Mouse (Mus musculus) midbrain, embryonic 16.5 days (tissue): Measurements from ENCODE around the gene Snx10. TPM values are rescaled to one million over a fixed set of nuclear protein-coding genes. Genes with fewer than 3 reads are reported as not detected.

ENCODE experiments used
- ATAC-seq: fragments of 200-750 bp; cut with Nextera tagmentation; 2 replicates; pipeline ENCODE4 v1.8.0; 2017; ENCODE audit warnings: moderate TSS enrichment
- H3K27ac ChIP-seq: fragments of 300-500 bp; sonication (generic); 2 replicates; pipeline ENCODE4 v1.5.1; 2014; ENCODE audit warnings: mild to moderate bottlenecking, low read length, mixed read lengths
- H3K27me3 ChIP-seq: fragments of 300-500 bp; sonication (generic); 2 replicates; pipeline ENCODE4 v1.6.1; 2014; ENCODE audit warnings: low read depth, low read length, mixed read lengths; ENCODE audit not compliant: control insufficient read depth, insufficient read depth
- H3K36me3 ChIP-seq: fragments of 300-500 bp; sonication (generic); 2 replicates; pipeline ENCODE4 v1.6.1; 2014; ENCODE audit warnings: mild to moderate bottlenecking, low read length, moderate library complexity, mixed read lengths; ENCODE audit not compliant: control insufficient read depth, insufficient read depth
- H3K4me1 ChIP-seq: fragments of 300-500 bp; sonication (generic); 2 replicates; pipeline ENCODE4 v1.6.1; 2014; ENCODE audit warnings: mild to moderate bottlenecking, low read length, mixed read lengths; ENCODE audit not compliant: control insufficient read depth, insufficient read depth
- H3K4me2 ChIP-seq: fragments of 300-500 bp; sonication (generic); 2 replicates; pipeline ENCODE4 v1.6.1; 2014; ENCODE audit warnings: mild to moderate bottlenecking, low read length, mixed read lengths
- H3K4me3 ChIP-seq: fragments of 300-500 bp; sonication (generic); 2 replicates; pipeline ENCODE4 v1.5.1; 2014; ENCODE audit warnings: low read depth, mild to moderate bottlenecking, low read length, moderate library complexity, mixed read lengths
- H3K9ac ChIP-seq: fragments of 300-500 bp; sonication (generic); 2 replicates; pipeline ENCODE4 v1.6.1; 2014; ENCODE audit warnings: low read depth, low read length, mixed read lengths
- H3K9me3 ChIP-seq: fragments of 300-500 bp; sonication (generic); replicated peaks from 2 replicates; pipeline ENCODE4 v1.6.1; 2014; ENCODE audit warnings: mild to moderate bottlenecking, low read length, mixed read lengths; ENCODE audit not compliant: control insufficient read depth, poor library complexity, severe bottlenecking
- WGBS: fragments of 180-500 bp; shearing (Covaris S2); extraction: QIAGEN DNeasy Blood & Tissue Kit; methylation state at CpG from one replicate; pipeline ENCODE4 v1.1.7; 2014; 5-methylcytosine and 5-hydroxymethylcytosine counted together
- polyA plus RNA-seq: library from polyadenylated mRNA; unstranded; fragments of >200 nt; fragmentation: Nextera tagmentation; extraction: Ambion mirVana; gene quantifications from 2 replicates; pipeline ENCODE4 v1.2.1, GENCODE M21; 2015

Snx10 gene
- polyA plus RNA-seq, 1 experiment from 2014 or later = 68.9 TPM

DNA sequence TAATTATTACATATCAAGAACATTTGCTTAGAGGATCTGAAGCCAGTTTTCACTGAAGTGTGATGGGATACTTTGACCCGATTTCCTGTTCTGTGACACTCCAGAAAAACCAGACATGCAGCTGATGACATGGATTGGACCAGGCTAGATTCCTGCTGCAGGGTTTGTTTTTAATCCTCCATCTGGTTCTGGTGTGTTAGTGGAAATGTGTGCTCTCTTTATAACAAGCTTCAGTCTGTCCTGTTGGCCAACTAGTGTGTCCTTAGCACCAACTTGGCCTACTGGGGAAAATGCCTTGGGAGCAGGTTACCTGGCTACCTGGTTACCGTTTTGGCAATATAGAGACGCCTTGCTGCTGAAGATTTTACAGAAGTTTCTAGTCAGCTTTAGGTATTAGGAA is 63.6 kb downstream of the Snx10 start:
- no peaks in the 10 kb centered on the region for H3K9me3 ChIP-seq
- H3K27me3 ChIP-seq = no peaks in the 10 kb centered on the region
- H3K4me1 ChIP-seq = peaks cover 8% of the 10 kb centered on the region
- H3K4me3 ChIP-seq = no peak overlapping the region
- H3K4me2 ChIP-seq = no peak overlapping the region
- WGBS = 92% methylated on average over 3 of the region's 3 CpGs
- H3K27ac ChIP-seq = no peak overlapping the region
- no peaks in the 10 kb centered on the region for H3K36me3 ChIP-seq
- H3K9ac ChIP-seq = no peak overlapping the region
- ATAC-seq = no peak

DNA sequence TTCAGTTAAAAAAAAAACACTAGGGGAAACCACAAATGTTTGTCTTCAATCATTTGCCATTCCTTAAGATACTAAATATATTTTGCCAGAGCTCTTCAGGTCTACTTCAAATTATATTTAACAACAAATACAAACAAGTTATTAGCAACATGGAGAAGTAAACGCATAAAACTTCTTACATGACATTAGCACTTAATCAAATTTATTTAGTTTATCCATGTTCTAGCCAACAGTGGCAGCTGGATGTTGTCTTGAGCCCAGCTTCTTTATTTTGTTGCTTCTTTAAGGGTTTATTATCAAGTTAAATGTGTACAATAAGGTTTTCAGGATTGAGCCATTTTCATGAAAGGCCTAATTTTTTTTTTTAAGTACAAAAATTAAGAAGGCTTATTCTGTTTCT is 67.6 kb downstream of the Snx10 start:
- Histone ChIP-seq H3K9me3 (no peaks in the 10 kb centered on the region), H3K36me3 (no peaks in the 10 kb centered on the region), H3K27ac (peak overlapping the region; percentile 98; the same call in 1 of the 2 replicates), H3K27me3 (no peaks in the 10 kb centered on the region), H3K4me3 (no peak overlapping the region), H3K9ac (no peak overlapping the region), H3K4me2 (peak overlapping the region; percentile 89; the same call in 1 of the 2 replicates), H3K4me1 (peaks cover 29% of the 10 kb centered on the region)
- 86% methylated on average over 1 of the region's 1 CpGs for WGBS
- no peak for ATAC-seq

DNA sequence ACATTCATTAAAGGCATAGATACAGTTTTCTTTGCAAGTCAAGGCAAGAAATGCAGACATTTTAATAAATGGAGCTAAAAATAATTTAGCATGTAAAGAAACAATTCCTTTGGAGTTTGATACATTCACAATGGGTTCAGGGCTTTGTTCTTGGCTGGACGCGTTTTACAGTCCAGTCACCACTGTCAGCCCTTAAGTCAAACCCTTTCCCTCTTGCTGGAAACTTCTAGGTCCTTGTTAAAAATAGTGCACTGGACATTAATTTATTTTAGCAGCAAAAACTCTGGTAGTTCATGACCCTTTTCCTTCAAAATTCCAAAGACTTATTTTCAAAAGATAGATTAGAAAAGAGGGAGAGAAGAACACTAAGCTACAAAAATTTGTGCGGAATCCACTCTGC is 68.1 kb downstream of the Snx10 start:
- no peak for ATAC-seq
- peaks cover 29% of the 10 kb centered on the region for H3K4me1 ChIP-seq
- H3K4me2 ChIP-seq = peak overlapping the region; percentile 89
- peak overlapping the region; percentile 69 for H3K9ac ChIP-seq
- WGBS = 6% methylated on average over 3 of the region's 3 CpGs
- peak overlapping the region; percentile 98 for H3K27ac ChIP-seq
- peak overlapping the region; percentile 44 for H3K4me3 ChIP-seq
- no peaks in the 10 kb centered on the region for H3K27me3 ChIP-seq
- H3K9me3 ChIP-seq = no peaks in the 10 kb centered on the region
- H3K36me3 ChIP-seq = no peaks in the 10 kb centered on the region

DNA sequence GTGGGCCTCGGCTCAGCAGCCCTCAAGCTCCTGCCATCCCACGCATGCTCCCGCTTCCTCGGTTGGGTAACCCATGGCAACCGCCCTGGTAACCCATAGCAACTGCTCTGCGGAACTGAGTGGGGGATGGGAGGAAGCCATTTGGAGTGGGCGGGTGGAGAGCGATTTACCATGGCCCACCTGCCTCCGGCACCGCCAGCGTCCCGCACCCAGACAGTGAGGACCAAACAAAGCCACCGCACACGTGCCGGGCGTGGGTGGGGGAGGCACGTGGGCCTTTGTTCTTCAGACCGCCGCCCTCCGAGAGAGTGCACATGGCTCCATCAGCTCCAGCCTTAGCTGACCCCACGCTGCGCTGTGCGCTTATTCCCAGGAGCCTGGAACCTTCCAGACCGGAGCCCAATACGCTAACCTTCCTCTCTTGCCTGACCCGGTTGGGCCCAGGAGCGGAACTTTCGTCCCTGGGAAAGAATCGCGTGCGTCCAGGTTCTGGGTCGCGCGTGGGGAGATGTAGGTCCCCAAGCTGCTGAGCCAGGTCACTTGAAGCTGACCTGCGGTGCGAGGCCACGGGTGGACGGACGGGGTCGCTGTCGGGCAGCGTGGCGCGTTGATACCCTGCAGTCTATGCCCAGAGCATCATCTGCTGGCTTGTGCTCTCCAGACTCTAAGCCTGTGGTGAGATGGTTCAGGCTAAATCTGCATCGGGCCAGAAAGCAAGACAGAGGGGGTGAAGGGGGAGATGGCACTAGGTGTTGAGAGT is 68.8 kb downstream of the Snx10 start:
- WGBS = 1% methylated on average over 45 of the region's 45 CpGs
- H3K27ac ChIP-seq = peak overlapping the region; percentile 98
- peaks cover 29% of the 10 kb centered on the region for H3K4me1 ChIP-seq
- peak overlapping the region; percentile 69 for H3K9ac ChIP-seq
- no peaks in the 10 kb centered on the region for H3K27me3 ChIP-seq
- no peaks in the 10 kb centered on the region for H3K9me3 ChIP-seq
- peak overlapping the region; percentile 44 for H3K4me3 ChIP-seq
- H3K4me2 ChIP-seq = peak overlapping the region; percentile 89
- ATAC-seq = peak; percentile 98
- H3K36me3 ChIP-seq = no peaks in the 10 kb centered on the region

DNA sequence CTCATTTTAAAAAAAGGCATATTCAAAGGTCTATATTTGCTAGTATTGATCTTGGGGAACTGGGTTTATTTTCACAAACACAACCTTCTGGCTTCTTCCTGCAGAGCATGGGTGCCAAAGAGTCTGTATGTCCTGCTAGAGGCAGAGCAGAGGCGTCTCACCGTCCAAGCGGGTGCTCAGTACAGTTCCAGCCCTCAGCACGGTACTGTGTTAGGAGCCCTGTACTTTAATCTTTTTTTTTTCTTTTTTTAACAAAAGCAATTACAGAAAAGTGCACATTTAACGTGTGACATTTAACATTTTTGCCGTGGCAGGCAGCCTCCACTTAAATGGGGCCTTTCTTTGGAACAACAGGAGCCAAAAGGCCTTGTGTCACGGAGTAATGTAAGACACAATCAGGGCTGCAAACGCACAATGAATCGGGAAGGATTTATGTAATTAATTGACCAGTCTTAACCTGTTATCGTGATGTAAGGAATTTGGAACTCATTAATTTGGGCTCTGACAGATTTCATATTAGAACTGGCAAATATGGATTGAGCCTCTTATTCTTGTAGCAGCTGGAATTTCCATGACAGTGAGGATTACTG is 69.8 kb downstream of the Snx10 start:
- Histone ChIP-seq H3K4me1 (peaks cover 24% of the 10 kb centered on the region), H3K4me2 (peak overlapping the region; percentile 89; the same call in 1 of the 2 replicates), H3K9me3 (no peaks in the 10 kb centered on the region), H3K27me3 (no peaks in the 10 kb centered on the region), H3K9ac (peak overlapping the region; percentile 33; the same call in 1 of the 2 replicates), H3K27ac (peak overlapping the region; percentile 98), H3K36me3 (no peaks in the 10 kb centered on the region), H3K4me3 (no peak overlapping the region)
- ATAC-seq = no peak
- 19% methylated on average over 10 of the region's 10 CpGs for WGBS

DNA sequence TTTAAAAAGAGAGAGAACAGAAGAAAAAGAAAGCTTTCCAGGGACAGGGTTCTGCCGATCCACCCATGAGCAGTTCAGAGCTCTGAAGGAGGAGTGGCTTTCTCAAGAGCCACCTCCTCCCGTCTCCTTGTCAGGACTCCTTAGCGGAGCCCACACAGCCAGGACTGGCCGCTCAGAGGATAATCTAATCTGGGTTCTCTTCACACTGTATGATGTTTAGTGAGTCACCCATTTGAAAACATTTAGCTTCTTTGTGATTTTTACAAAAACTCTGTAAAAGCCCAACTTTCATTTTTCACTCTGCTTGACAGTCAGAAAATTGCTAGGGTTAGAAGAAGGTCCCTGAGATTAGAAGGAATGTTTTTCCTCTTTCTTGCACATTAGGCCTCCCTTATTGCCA is 70.8 kb downstream of the Snx10 start:
- WGBS = 28% methylated on average over 4 of the region's 4 CpGs
- H3K27ac ChIP-seq = peak overlapping the region; percentile 98
- H3K4me1 ChIP-seq = peaks cover 21% of the 10 kb centered on the region
- no peak overlapping the region for H3K4me2 ChIP-seq
- no peak for ATAC-seq
- H3K27me3 ChIP-seq = no peaks in the 10 kb centered on the region
- no peaks in the 10 kb centered on the region for H3K36me3 ChIP-seq
- no peak overlapping the region for H3K9ac ChIP-seq
- H3K9me3 ChIP-seq = no peaks in the 10 kb centered on the region
- H3K4me3 ChIP-seq = no peak overlapping the region

DNA sequence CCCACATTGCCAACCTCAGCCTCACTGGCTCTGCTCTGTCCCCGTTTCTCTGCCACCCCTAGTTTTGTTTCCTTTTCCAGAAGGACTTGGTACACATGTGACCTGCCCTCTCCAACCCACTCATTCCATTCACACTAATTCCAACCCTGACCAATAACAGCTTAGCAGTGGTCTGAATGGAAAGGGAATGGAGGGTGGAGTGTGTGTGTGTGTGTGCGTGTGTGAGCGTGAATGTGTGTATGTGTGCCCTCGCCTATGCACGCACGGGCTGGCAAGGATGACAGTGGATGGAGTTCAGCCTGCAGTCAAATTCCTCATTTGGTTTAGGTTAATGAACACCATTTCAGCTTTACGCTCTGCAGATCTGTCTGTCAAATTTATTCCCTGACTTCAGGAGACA is 74.4 kb downstream of the Snx10 start:
- ATAC-seq = no peak
- Histone ChIP-seq H3K4me3 (no peak overlapping the region), H3K27me3 (no peaks in the 10 kb centered on the region), H3K9me3 (no peaks in the 10 kb centered on the region), H3K9ac (no peak overlapping the region), H3K36me3 (no peaks in the 10 kb centered on the region), H3K4me2 (no peak overlapping the region), H3K4me1 (peaks cover 19% of the 10 kb centered on the region), H3K27ac (no peak overlapping the region)
- WGBS = 63% methylated on average over 7 of the region's 7 CpGs

DNA sequence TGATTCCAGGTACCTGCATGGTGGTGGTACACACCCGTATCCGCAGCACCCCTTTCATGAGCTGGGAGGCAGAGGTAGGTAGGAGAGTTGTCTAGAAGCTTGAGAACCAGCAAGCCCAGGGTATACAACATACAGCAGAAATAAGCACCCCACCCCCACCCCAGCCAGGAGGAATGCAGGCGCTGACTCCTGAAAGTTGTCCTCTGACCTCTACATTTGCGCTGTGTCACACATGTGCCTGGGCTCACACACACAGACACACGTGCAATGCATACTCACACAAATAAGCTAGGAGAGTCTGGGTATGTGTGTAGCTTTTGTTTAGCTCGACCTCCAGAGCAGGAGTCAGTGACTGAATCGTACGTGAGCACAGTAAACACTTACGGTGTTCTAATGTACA is 76.7 kb downstream of the Snx10 start:
- WGBS = 91% methylated on average over 9 of the region's 9 CpGs
- ATAC-seq = no peak

DNA sequence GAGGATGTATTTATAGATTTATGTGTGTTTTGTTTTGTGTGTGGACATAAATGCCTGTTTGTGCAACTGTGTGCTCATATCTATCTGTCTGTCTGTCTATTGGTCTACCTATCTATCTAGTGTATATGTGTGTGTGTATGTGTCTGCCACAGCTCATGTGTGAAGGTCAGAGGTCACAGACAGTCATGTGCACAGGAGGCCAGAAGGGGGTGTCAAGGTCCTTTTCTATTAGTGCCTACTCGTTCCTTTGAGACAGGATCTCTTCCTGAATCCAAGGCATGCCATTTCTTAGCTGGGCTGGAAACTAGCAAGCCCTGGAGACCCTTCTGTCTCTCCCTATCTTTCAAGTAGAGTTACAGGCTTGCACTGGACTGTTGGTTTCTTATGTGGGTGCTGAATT is 78.6 kb downstream of the Snx10 start:
- WGBS = 72% methylated on average over 1 of the region's 1 CpGs
- Histone ChIP-seq H3K9ac (no peak overlapping the region), H3K9me3 (no peaks in the 10 kb centered on the region), H3K4me3 (no peak overlapping the region), H3K27ac (no peak overlapping the region), H3K36me3 (no peaks in the 10 kb centered on the region), H3K27me3 (no peaks in the 10 kb centered on the region), H3K4me1 (peaks cover 31% of the 10 kb centered on the region), H3K4me2 (no peak overlapping the region)
- ATAC-seq = no peak

More for the DNA sequence above, 76.7 kb downstream of the Snx10 start:
- Histone ChIP-seq H3K36me3 (no peaks in the 10 kb centered on the region), H3K4me1 (peaks cover 13% of the 10 kb centered on the region), H3K4me2 (no peak overlapping the region), H3K27ac (no peak overlapping the region), H3K9me3 (no peaks in the 10 kb centered on the region), H3K9ac (no peak overlapping the region), H3K4me3 (no peak overlapping the region), H3K27me3 (no peaks in the 10 kb centered on the region)
